Mouse (Mus musculus) intestine, embryonic 16.5 days (tissue): ENCODE results near the gene Agbl5. TPM values are rescaled to one million over a fixed set of nuclear protein-coding genes. Genes with fewer than 3 reads are reported as not detected.

ENCODE experiments used
- ATAC-seq: fragments of 200-750 bp; cut with Nextera tagmentation; 2 replicates; pipeline ENCODE4 v1.8.0; 2017; ENCODE audit warnings: moderate TSS enrichment, moderate library complexity
- H3K27ac ChIP-seq: fragments of 300-500 bp; sonication (generic); 2 replicates; pipeline ENCODE4 v1.5.1; 2014; ENCODE audit warnings: mild to moderate bottlenecking, low read length
- H3K27me3 ChIP-seq: fragments of 300-500 bp; sonication (generic); replicated peaks from 2 replicates; pipeline ENCODE4 v1.6.1; 2014; ENCODE audit warnings: low read length, control low read depth, mixed read lengths; ENCODE audit not compliant: control insufficient read depth, insufficient read depth
- H3K36me3 ChIP-seq: fragments of 300-500 bp; sonication (generic); 2 replicates; pipeline ENCODE4 v1.6.1; 2014; ENCODE audit warnings: low read length, control low read depth; ENCODE audit not compliant: control insufficient read depth, insufficient read depth
- H3K4me1 ChIP-seq: fragments of 300-500 bp; sonication (generic); 2 replicates; pipeline ENCODE4 v1.6.1; 2014; ENCODE audit warnings: low read length, control low read depth, mixed read lengths; ENCODE audit not compliant: control insufficient read depth, insufficient read depth
- H3K4me2 ChIP-seq: fragments of 300-500 bp; sonication (generic); 2 replicates; pipeline ENCODE4 v1.6.1; 2014; ENCODE audit warnings: low read depth, low read length, control low read depth
- H3K4me3 ChIP-seq: fragments of 300-500 bp; sonication (generic); 2 replicates; pipeline ENCODE4 v1.5.1; 2014; ENCODE audit warnings: mild to moderate bottlenecking, low read length
- H3K9ac ChIP-seq: fragments of 300-500 bp; sonication (generic); 2 replicates; pipeline ENCODE4 v1.6.1; 2014; ENCODE audit warnings: low read depth, low read length
- H3K9me3 ChIP-seq: fragments of 300-500 bp; sonication (generic); 2 replicates; pipeline ENCODE4 v1.6.1; 2016; ENCODE audit warnings: low read length, control low read depth; ENCODE audit not compliant: control insufficient read depth
- WGBS: fragments of 180-500 bp; shearing (Covaris S2); extraction: QIAGEN DNeasy Blood & Tissue Kit; methylation state at CpG from one replicate; pipeline ENCODE4 v1.1.7; 2014; 5-methylcytosine and 5-hydroxymethylcytosine counted together
- polyA plus RNA-seq: library from polyadenylated mRNA; unstranded; fragments of >200 nt; fragmentation: Nextera tagmentation; extraction: Ambion mirVana; gene quantifications from 2 replicates; pipeline ENCODE4 v1.2.1, GENCODE M21; 2015

Gene Agbl5
- polyA plus RNA-seq, 1 experiment from 2014 or later, result 16.3 TPM

GRCm38 (mm10) chr5:30914849-30915248 lies 26.4 kb downstream of the Agbl5 start:
- Histone ChIP-seq H3K9ac (peak overlapping the region; percentile 81), H3K4me1 (peaks cover 45% of the 10 kb centered on the region), H3K9me3 (no peaks in the 10 kb centered on the region), H3K36me3 (no peaks in the 10 kb centered on the region; the same call in 1 of the 2 replicates), H3K27me3 (no peaks in the 10 kb centered on the region), H3K4me3 (peak overlapping the region; percentile 62), H3K27ac (peak overlapping the region; percentile 93), H3K4me2 (peak overlapping the region; percentile 77)
- WGBS, result 49% methylated on average over 6 of the region's 6 CpGs
- ATAC-seq, result no peak

- WGBS, result 50% methylated on average over 9 of the region's 9 CpGs
- Histone ChIP-seq H3K4me2 (peak overlapping the region; percentile 77), H3K9me3 (no peaks in the 10 kb centered on the region), H3K4me3 (peak overlapping the region; percentile 62), H3K27ac (peak overlapping the region; percentile 93), H3K4me1 (peaks cover 46% of the 10 kb centered on the region), H3K9ac (peak overlapping the region; percentile 81), H3K27me3 (no peaks in the 10 kb centered on the region), H3K36me3 (no peaks in the 10 kb centered on the region; the same call in 1 of the 2 replicates)
- ATAC-seq, result peak; percentile 4
These were observed 27.0 kb downstream of the Agbl5 start for GRCm38 (mm10) chr5:30915456-30915855.

- WGBS, result 3% methylated on average over 7 of the region's 7 CpGs
- 0 out of 2 replicates have a peak overlapping the region, but pooled peaks have one; percentile 12 for H3K9ac ChIP-seq
These were observed 27.5 kb downstream of the Agbl5 start for GRCm38 (mm10) chr5:30915974-30916433.

GRCm38 (mm10) chr5:30916841-30917240 lies 28.3 kb downstream of the Agbl5 start:
- H3K9me3 ChIP-seq, result no peaks in the 10 kb centered on the region
- H3K4me1 ChIP-seq, result peaks cover 40% of the 10 kb centered on the region
- no peak overlapping the region for H3K4me2 ChIP-seq
- 95% methylated on average over 9 of the region's 9 CpGs for WGBS
- no peaks in the 10 kb centered on the region for H3K27me3 ChIP-seq
- no peak for ATAC-seq
- no peak overlapping the region for H3K27ac ChIP-seq
- 0 out of 2 replicates have a peak overlapping the region, but pooled peaks have one; percentile 14 for H3K9ac ChIP-seq
- H3K4me3 ChIP-seq, result no peak overlapping the region
- H3K36me3 ChIP-seq, result no peaks in the 10 kb centered on the region; the same call in 1 of the 2 replicates

More at GRCm38 (mm10) chr5:30915974-30916433, 27.5 kb downstream of the Agbl5 start:
- no peaks in the 10 kb centered on the region for H3K27me3 ChIP-seq
- no peaks in the 10 kb centered on the region; the same call in 1 of the 2 replicates for H3K36me3 ChIP-seq
- peak overlapping the region; percentile 62 for H3K4me3 ChIP-seq
- peak overlapping the region; percentile 77 for H3K4me2 ChIP-seq
- H3K4me1 ChIP-seq, result peaks cover 44% of the 10 kb centered on the region
- H3K27ac ChIP-seq, result peak overlapping the region; percentile 93; the same call in 1 of the 2 replicates
- H3K9me3 ChIP-seq, result no peaks in the 10 kb centered on the region
- peak; percentile 69 for ATAC-seq

GRCm38 (mm10) chr5:30917348-30917747 lies 28.9 kb downstream of the Agbl5 start:
- Histone ChIP-seq H3K27me3 (no peaks in the 10 kb centered on the region), H3K4me1 (peaks cover 40% of the 10 kb centered on the region), H3K36me3 (no peaks in the 10 kb centered on the region; the same call in 1 of the 2 replicates), H3K9me3 (no peaks in the 10 kb centered on the region), H3K4me3 (no peak overlapping the region), H3K4me2 (no peak overlapping the region), H3K27ac (no peak overlapping the region), H3K9ac (0 out of 2 replicates have a peak overlapping the region, but pooled peaks have one; percentile 14)
- WGBS, result 86% methylated on average over 11 of the region's 11 CpGs
- ATAC-seq, result no peak

- Histone ChIP-seq H3K9me3 (no peaks in the 10 kb centered on the region), H3K36me3 (no peaks in the 10 kb centered on the region; the same call in 1 of the 2 replicates), H3K9ac (no peak overlapping the region; the same call in 1 of the 2 replicates), H3K4me2 (no peak overlapping the region), H3K27me3 (no peaks in the 10 kb centered on the region), H3K4me1 (peaks cover 39% of the 10 kb centered on the region), H3K27ac (no peak overlapping the region), H3K4me3 (no peak overlapping the region)
- 88% methylated on average over 31 of the region's 31 CpGs for WGBS
- no peak for ATAC-seq
These were observed 29.6 kb downstream of the Agbl5 start for GRCm38 (mm10) chr5:30917891-30918670.

- ATAC-seq, result no peak
- Histone ChIP-seq H3K27ac (no peak overlapping the region), H3K4me2 (no peak overlapping the region), H3K27me3 (no peaks in the 10 kb centered on the region), H3K9me3 (no peaks in the 10 kb centered on the region), H3K4me3 (no peak overlapping the region), H3K36me3 (no peaks in the 10 kb centered on the region; the same call in 1 of the 2 replicates), H3K9ac (no peak overlapping the region; the same call in 1 of the 2 replicates), H3K4me1 (peaks cover 39% of the 10 kb centered on the region)
- 88% methylated on average over 8 of the region's 8 CpGs for WGBS
These were observed 30.2 kb downstream of the Agbl5 start for GRCm38 (mm10) chr5:30918691-30919090.

- 0 out of 2 replicates have a peak overlapping the region, but pooled peaks have one; percentile 89 for H3K4me2 ChIP-seq
- no peak overlapping the region for H3K4me3 ChIP-seq
- H3K9ac ChIP-seq, result peak overlapping the region; percentile 43; the same call in 1 of the 2 replicates
- no peaks in the 10 kb centered on the region for H3K9me3 ChIP-seq
- H3K27me3 ChIP-seq, result no peaks in the 10 kb centered on the region
- peaks cover 36% of the 10 kb centered on the region for H3K4me1 ChIP-seq
- H3K36me3 ChIP-seq, result no peaks in the 10 kb centered on the region; the same call in 1 of the 2 replicates
- WGBS, result 62% methylated on average over 11 of the region's 11 CpGs
- no peak; the same call in 1 of the 2 replicates for ATAC-seq
- peak overlapping the region; percentile 45 for H3K27ac ChIP-seq
These were observed 31.5 kb downstream of the Agbl5 start for GRCm38 (mm10) chr5:30919831-30920614.

GRCm38 (mm10) chr5:30920621-30921020 lies 32.1 kb downstream of the Agbl5 start:
- peak; percentile 27 for ATAC-seq
- Histone ChIP-seq H3K4me3 (peak overlapping the region; percentile 61), H3K9me3 (no peaks in the 10 kb centered on the region), H3K4me1 (peaks cover 33% of the 10 kb centered on the region), H3K27ac (peak overlapping the region; percentile 45), H3K4me2 (peak overlapping the region; percentile 89), H3K36me3 (no peaks in the 10 kb centered on the region; the same call in 1 of the 2 replicates), H3K9ac (peak overlapping the region; percentile 43), H3K27me3 (no peaks in the 10 kb centered on the region)
- WGBS, result 55% methylated on average over 19 of the region's 19 CpGs
